Mouse (Mus musculus): ENCODE results near the gene Dzip1l. TPM values are rescaled to one million over a fixed set of nuclear protein-coding genes. Genes with fewer than 3 reads are reported as not detected.

The Dzip1l gene
- polyA plus RNA-seq, 1 experiment, result 2.1 TPM

DNA sequence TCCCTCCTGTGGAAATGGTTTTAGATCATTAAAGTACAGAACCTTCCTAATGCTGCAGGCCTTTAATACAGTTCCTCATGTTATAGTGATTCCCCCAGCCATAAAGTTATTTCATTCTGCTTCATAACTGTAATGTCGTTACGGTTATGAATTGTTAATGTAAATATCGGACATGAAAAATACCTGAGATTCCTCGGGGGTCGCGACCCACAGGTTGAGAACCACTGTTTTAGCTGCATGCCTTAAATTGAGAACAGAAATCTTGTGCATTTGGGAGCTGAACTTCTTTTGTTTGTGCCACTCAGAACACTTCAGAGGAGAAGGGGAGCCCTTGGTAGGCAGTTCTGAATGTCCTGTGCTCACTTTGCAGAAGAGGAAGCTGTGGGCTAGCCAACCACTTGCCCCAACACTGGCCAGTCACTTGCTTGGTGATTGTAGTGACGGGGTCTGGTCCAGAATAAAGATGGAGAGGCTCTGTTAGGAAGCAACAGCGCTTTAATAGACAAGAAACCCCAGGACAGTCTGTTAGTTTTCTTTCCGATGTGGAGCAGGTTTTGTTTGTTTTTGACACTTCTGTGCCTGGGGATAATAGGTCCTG is 1.3 kb downstream of the Dzip1l start:
- H3K36me3 ChIP-seq (ENCODE audit: control insufficient read depth, insufficient read depth, low read length), result no peaks in the 10 kb centered on the region
- no peaks in the 10 kb centered on the region for H3K27me3 ChIP-seq (ENCODE audit: control insufficient read depth, insufficient read depth, low read length)
- H3K4me1 ChIP-seq (ENCODE audit: control insufficient read depth, insufficient read depth, insufficient read length), result no peaks in the 10 kb centered on the region
- H3K4me3 ChIP-seq (ENCODE audit: extremely low read depth, insufficient read depth, insufficient read length), result no peak overlapping the region
- no peak overlapping the region for H3K27ac ChIP-seq (ENCODE audit: insufficient read depth, low read length)
- no peak for TF ChIP-seq CTCF (IDR thresholded peaks at IDR 0.05; ENCODE audit: extremely low read depth, insufficient read depth, insufficient read length, insufficient replicate concordance)
- TF ChIP-seq POLR2A (IDR thresholded peaks at IDR 0.05; ENCODE audit: low read depth, low read length), result no peak
- WGBS, result 77% methylated on average over 9 of the region's 9 CpGs
- no peak for DNase-seq (ENCODE audit: low read depth in 1 of 2, low spot score in 2 of 2)

DNA sequence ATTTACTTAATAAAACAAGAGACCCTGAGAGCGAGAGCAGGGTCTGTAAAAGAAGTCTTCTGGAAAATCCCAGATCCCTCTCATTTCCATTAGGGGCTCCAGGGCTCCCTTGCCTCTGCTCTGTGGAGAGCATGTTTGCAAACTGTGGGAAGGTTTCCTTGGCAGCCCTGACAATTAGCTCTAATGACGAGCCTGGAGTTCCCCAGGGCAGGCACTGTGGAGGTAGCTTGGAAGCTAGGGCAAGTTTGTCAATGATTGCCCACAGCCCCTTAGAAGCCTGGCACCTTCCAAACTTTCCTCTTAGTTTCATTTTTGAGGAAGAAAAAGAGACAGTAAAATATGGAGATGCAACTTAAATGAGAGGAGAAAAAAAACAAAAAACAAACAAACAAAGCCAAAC is 2.5 kb downstream of the Dzip1l start:
- no peak overlapping the region for H3K4me3 ChIP-seq (ENCODE audit: extremely low read depth, insufficient read depth, insufficient read length)
- H3K27me3 ChIP-seq (ENCODE audit: control insufficient read depth, insufficient read depth, low read length), result no peaks in the 10 kb centered on the region
- no peaks in the 10 kb centered on the region for H3K4me1 ChIP-seq (ENCODE audit: control insufficient read depth, insufficient read depth, insufficient read length)
- no peaks in the 10 kb centered on the region for H3K36me3 ChIP-seq (ENCODE audit: control insufficient read depth, insufficient read depth, low read length)
- no peak overlapping the region for H3K27ac ChIP-seq (ENCODE audit: insufficient read depth, low read length)
- 73% methylated on average over 2 of the region's 2 CpGs for WGBS
- DNase-seq (ENCODE audit: low read depth in 1 of 2, low spot score in 2 of 2), result no peak
- no peak for TF ChIP-seq CTCF (IDR thresholded peaks at IDR 0.05; ENCODE audit: extremely low read depth, insufficient read depth, insufficient read length, insufficient replicate concordance)
- TF ChIP-seq POLR2A (IDR thresholded peaks at IDR 0.05; ENCODE audit: low read depth, low read length), result no peak

DNA sequence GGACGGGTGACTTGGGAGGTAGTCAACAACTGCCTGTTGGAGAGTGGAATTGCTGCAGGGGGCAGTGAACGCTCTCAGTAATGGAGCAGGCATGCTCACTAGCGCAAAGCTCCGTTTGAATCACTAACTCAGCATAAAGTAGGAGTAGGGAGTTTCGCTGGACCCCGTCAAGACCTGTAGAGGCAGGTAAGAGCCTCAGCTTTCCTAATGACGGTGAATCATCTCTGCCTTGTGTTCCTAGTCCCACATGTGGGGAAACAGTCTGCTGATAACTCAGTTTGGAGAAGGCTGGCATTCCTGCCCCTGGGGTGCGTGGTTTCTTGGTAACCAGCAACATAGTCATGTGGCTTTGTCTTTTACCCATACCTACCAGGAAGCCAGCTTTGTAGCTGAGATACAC is 3.0 kb downstream of the Dzip1l start:
- Histone ChIP-seq H3K4me3 (ENCODE audit: extremely low read depth, insufficient read depth, insufficient read length) (no peak overlapping the region), H3K27ac (ENCODE audit: insufficient read depth, low read length) (no peak overlapping the region), H3K4me1 (ENCODE audit: control insufficient read depth, insufficient read depth, insufficient read length) (no peaks in the 10 kb centered on the region), H3K27me3 (ENCODE audit: control insufficient read depth, insufficient read depth, low read length) (no peaks in the 10 kb centered on the region), H3K36me3 (ENCODE audit: control insufficient read depth, insufficient read depth, low read length) (no peaks in the 10 kb centered on the region)
- no peak for TF ChIP-seq CTCF (IDR thresholded peaks at IDR 0.05; ENCODE audit: extremely low read depth, insufficient read depth, insufficient read length, insufficient replicate concordance)
- TF ChIP-seq POLR2A (IDR thresholded peaks at IDR 0.05; ENCODE audit: low read depth, low read length), result no peak
- DNase-seq (ENCODE audit: low read depth in 1 of 2, low spot score in 2 of 2), result no peak
- 87% methylated on average over 8 of the region's 8 CpGs for WGBS

DNA sequence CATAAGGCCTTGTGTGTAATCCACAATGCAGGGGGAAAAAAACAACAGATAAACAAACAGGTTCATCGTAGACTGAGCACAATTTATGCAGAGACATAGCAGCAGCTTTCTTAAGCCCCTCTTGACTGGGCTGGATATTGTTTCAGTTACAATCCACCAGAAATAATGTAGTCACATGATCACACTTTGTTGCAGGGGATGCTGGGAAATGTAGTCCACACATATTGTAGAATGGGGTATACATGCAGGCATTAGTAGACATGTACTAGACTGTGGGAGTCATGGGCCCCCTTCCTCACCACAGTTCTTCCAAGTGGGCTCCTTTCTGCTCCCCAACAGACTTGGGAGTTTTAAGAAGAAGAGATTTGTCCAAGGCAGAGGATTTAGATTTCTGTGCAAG is 7.5 kb downstream of the Dzip1l start:
- Histone ChIP-seq H3K36me3 (ENCODE audit: control insufficient read depth, insufficient read depth, low read length) (no peaks in the 10 kb centered on the region), H3K27me3 (ENCODE audit: control insufficient read depth, insufficient read depth, low read length) (no peaks in the 10 kb centered on the region), H3K27ac (ENCODE audit: insufficient read depth, low read length) (no peak overlapping the region), H3K4me3 (ENCODE audit: extremely low read depth, insufficient read depth, insufficient read length) (no peak overlapping the region), H3K4me1 (ENCODE audit: control insufficient read depth, insufficient read depth, insufficient read length) (no peaks in the 10 kb centered on the region)
- TF ChIP-seq CTCF (IDR thresholded peaks at IDR 0.05; ENCODE audit: extremely low read depth, insufficient read depth, insufficient read length, insufficient replicate concordance) (no peak), POLR2A (IDR thresholded peaks at IDR 0.05; ENCODE audit: low read depth, low read length) (no peak)
- 100% methylated on average over 1 of the region's 1 CpGs for WGBS
- no peak for DNase-seq (ENCODE audit: low read depth in 1 of 2, low spot score in 2 of 2)

DNA sequence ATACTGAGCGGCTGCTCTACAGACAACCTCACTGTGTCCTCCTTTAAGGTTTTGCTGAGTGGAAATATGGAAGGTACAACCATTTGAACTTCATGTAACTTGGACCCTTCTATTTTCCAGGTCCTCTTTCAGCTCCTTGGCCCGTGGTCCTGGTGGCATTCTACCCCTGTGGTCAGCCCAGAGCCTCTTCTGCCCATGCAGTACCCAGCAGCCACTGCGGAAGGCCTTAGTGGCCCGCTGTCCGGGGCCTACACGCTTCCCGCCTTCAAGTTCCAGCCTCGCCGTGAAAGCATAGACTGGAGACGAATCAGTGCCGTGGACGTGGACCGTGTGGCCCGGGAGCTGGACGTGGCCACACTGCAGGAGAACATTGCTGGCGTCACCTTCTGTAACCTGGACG is 7.9 kb downstream of the Dzip1l start:
- 92% methylated on average over 17 of the region's 17 CpGs for WGBS
- Histone ChIP-seq H3K4me3 (ENCODE audit: extremely low read depth, insufficient read depth, insufficient read length) (no peak overlapping the region), H3K36me3 (ENCODE audit: control insufficient read depth, insufficient read depth, low read length) (no peaks in the 10 kb centered on the region), H3K27ac (ENCODE audit: insufficient read depth, low read length) (no peak overlapping the region), H3K4me1 (ENCODE audit: control insufficient read depth, insufficient read depth, insufficient read length) (no peaks in the 10 kb centered on the region), H3K27me3 (ENCODE audit: control insufficient read depth, insufficient read depth, low read length) (no peaks in the 10 kb centered on the region)
- DNase-seq (ENCODE audit: low read depth in 1 of 2, low spot score in 2 of 2), result no peak
- TF ChIP-seq CTCF (IDR thresholded peaks at IDR 0.05; ENCODE audit: extremely low read depth, insufficient read depth, insufficient read length, insufficient replicate concordance) (no peak), POLR2A (IDR thresholded peaks at IDR 0.05; ENCODE audit: low read depth, low read length) (no peak)

DNA sequence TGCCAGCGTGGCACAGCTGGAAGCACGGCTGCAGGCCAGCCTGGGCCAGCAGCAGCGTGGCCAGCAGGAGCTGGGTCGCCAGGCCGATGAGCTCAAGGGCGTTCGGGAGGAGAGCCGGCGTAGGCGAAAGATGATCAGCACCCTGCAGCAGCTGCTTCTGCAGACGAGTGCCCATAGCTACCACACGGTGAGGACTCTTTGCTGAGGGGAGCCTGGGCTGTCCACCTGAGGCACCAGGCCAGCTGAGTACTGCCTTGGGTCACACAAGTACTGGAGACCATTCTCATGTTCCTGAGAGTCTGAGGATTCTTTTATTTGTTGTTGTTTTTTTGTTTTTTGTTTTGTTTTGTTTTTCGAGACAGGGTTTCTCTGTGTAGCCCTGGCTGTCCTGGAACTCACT is 8.4 kb downstream of the Dzip1l start:
- Histone ChIP-seq H3K4me3 (ENCODE audit: extremely low read depth, insufficient read depth, insufficient read length) (no peak overlapping the region), H3K27ac (ENCODE audit: insufficient read depth, low read length) (no peak overlapping the region), H3K4me1 (ENCODE audit: control insufficient read depth, insufficient read depth, insufficient read length) (no peaks in the 10 kb centered on the region), H3K36me3 (ENCODE audit: control insufficient read depth, insufficient read depth, low read length) (no peaks in the 10 kb centered on the region), H3K27me3 (ENCODE audit: control insufficient read depth, insufficient read depth, low read length) (no peaks in the 10 kb centered on the region)
- WGBS, result 94% methylated on average over 13 of the region's 13 CpGs
- TF ChIP-seq CTCF (IDR thresholded peaks at IDR 0.05; ENCODE audit: extremely low read depth, insufficient read depth, insufficient read length, insufficient replicate concordance), result no peak
- no peak for TF ChIP-seq POLR2A (IDR thresholded peaks at IDR 0.05; ENCODE audit: low read depth, low read length)
- DNase-seq (ENCODE audit: low read depth in 1 of 2, low spot score in 2 of 2), result no peak

DNA sequence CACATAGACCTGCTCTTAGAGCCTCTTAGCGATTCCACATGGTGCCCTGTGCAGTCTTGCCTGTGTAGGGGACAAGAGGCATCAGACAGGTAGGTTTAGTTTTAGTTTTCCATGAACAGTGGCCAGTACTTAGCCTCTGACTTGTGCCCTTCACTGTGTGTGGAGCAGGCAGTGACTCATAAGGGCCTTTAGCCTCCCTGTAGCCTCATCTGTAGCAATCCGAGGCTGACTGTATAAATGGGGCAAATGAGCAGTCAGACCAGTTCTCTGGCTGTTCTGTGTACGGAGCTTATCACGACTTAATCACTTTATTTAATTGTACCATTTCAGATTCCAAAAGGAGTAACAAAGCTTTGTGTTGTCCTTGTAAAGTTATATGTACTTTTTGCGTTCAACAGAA is 10.7 kb downstream of the Dzip1l start:
- TF ChIP-seq CTCF (IDR thresholded peaks at IDR 0.05; ENCODE audit: extremely low read depth, insufficient read depth, insufficient read length, insufficient replicate concordance), result no peak
- TF ChIP-seq POLR2A (IDR thresholded peaks at IDR 0.05; ENCODE audit: low read depth, low read length), result no peak
- H3K4me1 ChIP-seq (ENCODE audit: control insufficient read depth, insufficient read depth, insufficient read length), result no peaks in the 10 kb centered on the region
- H3K36me3 ChIP-seq (ENCODE audit: control insufficient read depth, insufficient read depth, low read length), result no peaks in the 10 kb centered on the region
- H3K4me3 ChIP-seq (ENCODE audit: extremely low read depth, insufficient read depth, insufficient read length), result no peak overlapping the region
- no peak overlapping the region for H3K27ac ChIP-seq (ENCODE audit: insufficient read depth, low read length)
- WGBS, result 84% methylated on average over 5 of the region's 5 CpGs
- DNase-seq (ENCODE audit: low read depth in 1 of 2, low spot score in 2 of 2), result no peak
- H3K27me3 ChIP-seq (ENCODE audit: control insufficient read depth, insufficient read depth, low read length), result no peaks in the 10 kb centered on the region
